Mouse (Mus musculus): Measurements from ENCODE around the gene Zcchc8.

DNA sequence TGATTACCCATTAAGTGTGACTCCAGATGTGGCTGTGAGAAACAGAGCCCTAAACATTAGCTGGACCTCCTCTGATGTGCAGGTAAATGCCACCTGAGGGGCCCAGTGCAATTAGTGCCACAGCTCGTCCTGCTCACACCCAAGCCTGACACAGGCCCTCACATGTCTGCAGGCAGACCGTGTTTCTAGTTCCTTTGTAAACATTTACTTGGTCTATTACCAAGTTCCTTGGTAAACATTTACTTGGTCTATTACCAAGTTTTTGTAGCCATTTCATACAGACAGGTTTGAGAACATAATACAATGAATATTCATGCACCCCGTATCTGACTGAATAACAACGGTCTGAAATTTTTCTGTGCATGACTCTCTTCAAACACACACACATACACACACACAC is 11.3 kb downstream of the Zcchc8 start:
- TF ChIP-seq POLR2A (IDR thresholded peaks at IDR 0.05; ENCODE audit: low read depth, low read length) (no peak), CTCF (IDR thresholded peaks at IDR 0.05; ENCODE audit: borderline replicate concordance, insufficient read depth, low read length) (no peak)

All from embryonic fibroblast, embryonic 13.5 days (primary cell).